Mouse (Mus musculus) cerebellum, adult 8-10 months (tissue): ENCODE measurements around the gene Sh3rf1.

ENCODE experiments used
- DNase-seq: peaks from one replicate; pipeline ENCODE4 v3.0.0; 2022

Sh3rf1 gene

DNA sequence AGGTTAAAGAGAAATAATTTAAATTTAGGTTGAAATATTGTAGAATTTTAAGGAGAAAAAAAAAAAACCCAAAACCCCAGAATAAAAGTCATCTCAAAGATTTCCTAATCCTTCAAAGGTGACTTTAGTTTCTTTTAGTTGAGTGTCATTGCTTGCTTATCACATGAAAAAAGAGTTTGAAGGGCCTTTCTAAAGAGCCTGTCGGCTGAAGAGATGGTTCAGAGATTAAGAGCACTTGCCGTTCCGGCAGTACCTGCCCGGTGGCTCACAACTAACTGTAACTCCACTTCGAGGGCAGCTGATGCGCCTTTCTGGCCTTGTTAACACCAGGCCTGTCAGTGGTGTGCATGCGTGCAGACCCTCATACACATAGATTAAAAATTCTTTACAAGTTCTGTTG, 41.2 kb downstream of the Sh3rf1 start:
- DNase-seq, result no peak

DNA sequence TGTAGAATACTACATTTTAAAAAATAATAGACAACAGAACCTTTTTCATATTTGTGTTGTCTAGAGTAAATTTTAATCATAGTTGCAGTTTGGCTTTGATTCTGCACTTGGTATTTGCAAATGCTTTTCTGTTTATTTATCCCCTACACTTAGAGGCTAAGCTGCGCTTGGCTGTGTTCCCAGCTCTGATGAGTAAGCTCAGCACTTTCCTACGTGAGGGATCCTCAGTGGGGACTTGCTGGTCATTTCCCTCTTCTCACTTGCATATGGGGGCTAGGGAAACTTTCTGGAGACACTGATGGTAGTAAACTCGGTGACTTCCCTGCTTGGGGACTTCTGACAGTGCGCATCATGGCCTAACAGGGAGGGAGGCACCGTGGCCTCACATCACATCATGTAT, 41.7 kb downstream of the Sh3rf1 start:
- DNase-seq, result no peak

DNA sequence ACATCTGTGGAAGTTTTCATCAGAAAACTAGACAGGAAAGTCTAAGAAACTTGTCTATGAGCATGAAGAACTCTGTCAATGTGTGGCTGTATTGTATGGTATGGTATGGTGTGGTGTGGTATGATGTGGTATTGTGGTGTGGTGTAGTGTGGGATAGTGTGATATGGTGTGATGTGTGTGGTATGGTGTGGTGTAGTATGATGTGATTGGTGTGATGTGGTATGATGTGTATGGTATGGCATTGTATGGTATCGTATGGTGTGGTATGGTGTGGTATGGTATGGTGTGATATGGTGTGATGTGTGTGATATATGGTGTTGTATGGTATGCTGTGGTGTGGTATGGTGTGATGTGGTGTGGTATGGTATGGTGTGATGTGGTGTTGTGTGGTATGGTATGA, 43.4 kb downstream of the Sh3rf1 start:
- no peak for DNase-seq

DNA sequence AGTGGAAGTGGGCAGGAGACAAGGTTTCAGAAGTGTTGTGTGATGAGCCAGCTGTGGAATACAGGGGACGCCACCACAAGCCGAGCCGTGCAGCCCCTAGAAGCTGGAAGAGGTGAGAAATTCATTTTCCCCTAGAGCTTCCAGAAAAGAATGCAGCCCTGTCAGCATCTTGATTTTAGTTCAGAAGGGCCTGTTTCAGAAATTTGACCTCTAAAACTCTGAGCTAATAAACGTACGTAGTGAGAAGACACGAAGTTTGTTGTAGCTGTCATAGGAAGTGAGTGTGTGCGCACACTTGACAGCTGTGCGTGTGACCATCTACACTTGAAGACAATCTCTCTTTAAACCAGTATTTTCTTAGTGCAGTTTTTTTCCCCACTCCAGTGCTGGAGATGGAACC, 44.0 kb downstream of the Sh3rf1 start:
- no peak for DNase-seq

DNA sequence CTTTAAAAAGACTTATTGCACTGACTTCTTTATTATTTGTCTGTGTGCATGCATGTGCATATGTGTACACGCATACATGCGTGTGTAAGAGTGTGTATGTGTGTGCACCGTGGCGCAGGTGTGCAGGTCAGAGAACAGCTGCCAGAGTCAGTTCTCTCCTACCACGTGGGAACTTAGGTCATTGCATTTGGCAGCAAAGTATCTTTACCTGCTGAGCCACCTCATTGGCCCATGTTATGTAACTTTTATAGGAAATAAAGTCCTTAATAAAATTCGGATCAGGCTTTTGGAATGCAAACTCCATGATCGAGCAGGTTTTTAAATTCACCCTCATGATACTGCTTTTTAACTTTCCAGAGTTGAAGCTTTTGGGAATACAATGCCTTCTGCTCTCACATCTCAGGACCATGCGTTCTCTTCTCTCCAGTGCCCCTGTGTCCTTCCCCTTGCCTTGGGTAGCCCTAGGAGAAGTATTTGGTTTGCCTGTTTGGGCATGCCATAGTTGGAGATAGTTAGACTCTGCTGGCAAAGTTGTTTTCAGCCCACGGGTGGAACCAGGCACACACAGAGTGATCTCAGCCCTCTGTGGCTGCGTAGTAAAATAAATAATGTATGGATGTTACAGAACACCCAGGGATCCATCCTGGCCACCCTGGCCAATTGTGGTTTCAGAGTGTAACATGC, 44.7 kb downstream of the Sh3rf1 start:
- DNase-seq, result no peak

DNA sequence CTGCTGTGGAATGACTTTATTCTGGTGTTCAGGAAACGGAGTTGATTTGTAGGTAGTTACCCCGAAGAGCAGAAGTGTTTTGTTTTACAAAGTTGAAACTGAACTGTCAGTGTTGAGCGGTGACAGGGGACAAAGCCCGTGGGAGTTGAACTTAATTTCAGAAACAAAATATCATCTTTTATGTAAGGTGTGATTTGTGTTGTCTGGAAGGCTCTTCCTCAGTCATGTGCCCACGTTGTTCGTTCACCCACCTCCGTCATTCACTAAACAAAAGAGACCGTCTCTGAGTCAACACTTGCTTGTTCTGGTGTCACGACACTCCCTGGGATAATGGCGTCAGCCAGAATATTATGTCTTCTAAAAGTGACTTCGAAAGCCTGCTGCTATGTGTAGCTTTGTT, 46.3 kb downstream of the Sh3rf1 start:
- DNase-seq, result no peak

DNA sequence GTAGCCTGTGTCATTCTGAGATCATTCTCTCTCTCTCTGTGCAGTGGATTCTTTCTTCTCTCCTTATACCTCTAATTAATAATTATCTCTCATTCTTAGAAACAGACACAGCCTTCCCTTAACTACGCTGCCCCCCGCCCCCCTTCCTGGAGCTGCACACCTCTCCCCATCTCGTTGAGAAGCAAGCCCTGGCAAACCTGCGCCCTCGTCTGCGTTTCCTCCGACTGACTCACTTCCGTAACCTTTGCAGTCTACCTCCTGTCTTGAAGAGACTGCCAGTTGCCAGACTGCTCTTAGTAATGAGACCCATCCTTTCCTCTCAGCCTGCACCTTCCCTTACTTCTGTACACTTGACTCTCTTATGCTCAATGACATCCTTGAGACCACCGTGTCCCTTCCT, 46.9 kb downstream of the Sh3rf1 start:
- DNase-seq, result no peak

DNA sequence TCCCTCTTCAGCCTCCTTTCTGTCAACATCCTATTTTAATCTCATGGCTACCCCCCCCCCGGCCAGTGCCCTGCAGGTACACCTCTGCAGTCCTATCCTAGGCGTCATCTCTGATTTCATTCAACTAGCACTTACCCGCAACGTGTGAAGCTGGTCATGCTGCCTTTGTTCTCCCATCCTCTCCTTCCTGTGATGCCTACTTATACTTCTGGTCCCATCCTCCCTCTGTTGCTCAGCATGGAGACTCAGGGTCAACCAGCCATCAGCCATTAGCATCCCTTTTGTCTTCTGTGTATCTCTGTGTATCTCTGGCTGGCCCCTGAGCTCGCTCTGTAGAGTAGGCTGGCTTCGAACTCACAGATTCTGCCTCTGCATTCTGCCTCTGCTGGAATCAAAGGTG, 47.3 kb downstream of the Sh3rf1 start:
- no peak for DNase-seq

DNA sequence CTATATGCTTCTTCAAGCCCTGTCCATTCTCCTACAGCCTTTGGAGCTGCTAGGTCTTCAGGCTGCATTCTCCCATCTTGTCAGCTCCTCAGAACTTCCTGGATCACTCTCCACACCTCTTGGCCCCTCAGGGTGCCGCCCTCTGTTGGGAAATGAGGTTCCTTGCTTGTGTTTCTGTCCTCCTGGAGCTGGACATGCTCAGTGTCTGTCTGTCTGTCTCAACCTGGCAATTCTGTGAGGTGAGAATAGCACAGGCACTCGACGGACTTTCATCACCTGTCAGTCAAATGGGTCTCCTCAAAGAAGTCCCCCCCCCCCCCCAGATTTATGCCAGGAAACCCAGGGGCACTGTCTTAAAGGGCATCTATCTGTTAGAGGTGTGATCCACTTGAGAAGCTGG, 49.2 kb downstream of the Sh3rf1 start:
- no peak for DNase-seq

DNA sequence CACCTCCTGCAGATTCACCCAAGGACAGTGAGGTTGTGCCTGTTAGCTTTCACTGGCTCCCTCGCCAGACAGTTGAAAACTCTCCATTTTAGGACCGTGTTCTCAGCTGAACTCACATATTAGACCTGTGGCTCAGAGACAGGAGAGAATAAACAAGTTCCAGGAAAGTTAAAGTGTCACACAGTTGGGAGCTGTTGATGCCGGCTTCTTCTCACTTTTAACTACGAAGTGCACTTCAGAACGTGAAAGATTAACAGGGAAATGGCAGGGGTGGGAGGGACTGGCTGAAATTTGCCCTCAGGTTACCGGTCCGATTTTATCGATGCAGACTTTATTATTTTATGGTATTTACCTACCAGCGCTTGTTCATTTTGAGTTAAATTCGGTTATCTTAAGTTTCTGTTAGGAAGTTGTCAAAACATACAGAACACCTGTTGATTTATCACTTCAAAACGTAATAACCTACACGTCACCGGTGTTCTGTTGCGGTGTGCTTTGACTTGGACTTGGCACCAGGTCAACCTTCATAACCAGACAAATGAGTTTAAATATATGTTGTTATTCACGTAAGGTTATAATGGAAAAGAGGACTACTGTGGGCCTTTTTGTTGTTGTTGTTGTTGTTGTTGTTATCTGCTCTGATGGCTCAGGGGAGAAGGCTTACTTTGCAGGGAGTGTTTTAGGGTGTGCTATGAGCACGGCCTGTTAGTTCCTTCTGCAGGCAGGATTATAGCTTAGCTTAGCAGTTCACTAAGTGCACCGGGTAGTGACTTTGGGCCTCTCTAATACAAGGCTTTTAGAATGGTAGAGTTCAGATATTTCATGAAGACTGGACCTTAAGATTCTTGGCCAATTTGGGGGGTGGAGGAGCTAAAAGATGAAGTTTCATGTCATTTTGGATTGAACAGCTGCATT, 49.9 kb downstream of the Sh3rf1 start:
- no peak for DNase-seq

DNA sequence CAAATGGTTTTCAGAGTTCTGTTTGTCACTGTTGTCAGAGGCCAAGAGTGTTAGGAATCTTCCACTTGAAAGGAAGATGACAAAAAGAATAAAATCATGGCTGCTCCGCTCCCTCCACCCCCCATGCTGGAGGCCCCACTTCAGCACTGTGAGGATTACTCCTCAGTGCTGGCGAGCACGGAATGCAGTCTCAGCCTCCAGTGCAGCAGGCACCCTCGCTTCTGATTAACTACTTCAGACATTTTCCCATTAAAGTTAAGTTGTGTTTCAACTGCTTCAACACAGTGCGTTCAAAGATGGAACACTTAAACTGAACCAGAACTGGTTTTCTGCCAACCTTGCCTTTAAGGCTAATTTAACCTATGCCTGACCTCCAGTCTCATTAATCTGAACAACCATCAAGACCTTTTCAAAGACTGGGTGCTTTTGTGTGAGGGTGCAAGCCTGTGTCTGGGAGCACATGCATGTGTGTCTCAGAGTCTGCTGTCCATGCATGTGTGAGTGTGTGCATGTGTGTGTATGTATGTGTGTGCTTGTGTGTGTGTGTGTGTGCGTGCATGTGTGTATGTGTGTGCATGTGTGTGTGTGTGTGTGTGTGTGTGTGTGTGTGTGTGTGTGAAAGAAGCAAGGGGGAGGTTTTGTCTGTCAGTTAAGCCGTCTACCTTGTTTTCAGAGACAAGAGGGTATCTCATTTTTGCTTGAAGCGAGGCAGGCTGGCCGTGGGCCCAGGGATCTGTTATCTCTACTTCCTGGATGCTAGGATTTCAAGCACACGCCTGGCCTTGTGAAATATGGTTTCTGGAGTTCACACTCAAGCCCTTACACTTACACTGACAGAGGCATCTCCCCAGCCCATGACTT, 51.2 kb downstream of the Sh3rf1 start:
- DNase-seq, result no peak

DNA sequence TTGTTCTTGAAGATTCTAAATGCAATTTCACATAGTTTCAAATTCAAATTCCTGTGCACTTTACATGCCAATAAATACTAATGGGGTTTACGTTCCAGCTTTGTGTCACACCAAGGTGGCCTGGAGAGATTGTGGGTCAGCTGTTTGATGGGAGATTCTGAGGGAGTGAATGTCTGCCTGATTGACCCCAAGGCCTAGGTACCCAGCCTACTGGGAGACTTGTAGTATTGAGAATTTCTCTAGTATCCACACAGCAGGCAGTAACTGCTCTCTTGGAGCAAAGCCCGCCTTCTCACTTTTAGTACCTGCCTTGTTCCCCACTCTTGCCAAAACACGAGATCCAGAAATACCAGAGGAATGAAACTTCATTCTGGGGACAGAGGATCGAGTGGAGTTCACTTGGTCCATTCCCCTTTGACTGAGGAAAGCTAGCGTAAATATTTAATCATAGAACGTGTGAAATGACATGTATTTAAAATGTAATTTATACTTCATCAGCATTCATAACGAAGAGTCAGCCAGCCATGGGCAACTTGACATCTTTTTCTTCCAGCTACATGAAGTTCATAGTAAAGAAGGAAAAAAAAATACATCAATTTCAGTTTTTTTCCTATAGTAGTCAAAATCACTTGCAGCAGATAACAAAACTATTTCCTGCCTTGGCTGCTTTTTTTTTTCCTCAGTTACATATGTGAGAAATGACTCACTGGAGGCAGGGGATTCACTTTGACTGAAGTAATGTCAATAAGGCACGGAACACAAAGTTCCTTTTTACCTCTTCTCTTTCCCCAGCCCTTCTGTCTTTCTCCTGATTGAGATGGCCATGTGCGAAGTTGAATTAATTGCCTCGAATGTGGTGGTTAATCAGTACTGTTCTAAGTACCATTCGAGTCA, 52.0 kb downstream of the Sh3rf1 start:
- no peak for DNase-seq

DNA sequence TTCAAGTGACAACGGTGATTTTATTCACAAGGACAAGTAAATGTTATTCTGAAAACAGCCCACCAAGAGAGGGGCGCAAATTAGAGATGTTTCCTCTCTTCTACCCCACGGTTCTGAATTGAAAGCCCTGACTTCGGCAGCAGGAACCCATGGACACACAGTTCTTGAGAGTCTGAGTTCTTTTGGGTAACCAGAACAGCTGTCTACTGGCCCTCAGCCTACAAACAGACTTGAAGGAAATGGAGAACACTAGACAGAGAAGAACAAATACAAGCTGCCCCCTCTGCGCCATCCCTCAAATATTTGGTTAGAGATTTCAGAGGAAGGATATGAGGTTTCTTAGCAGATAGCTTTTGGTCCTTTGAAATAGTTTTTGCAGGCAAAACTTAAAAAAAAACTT, 52.7 kb downstream of the Sh3rf1 start:
- no peak for DNase-seq

DNA sequence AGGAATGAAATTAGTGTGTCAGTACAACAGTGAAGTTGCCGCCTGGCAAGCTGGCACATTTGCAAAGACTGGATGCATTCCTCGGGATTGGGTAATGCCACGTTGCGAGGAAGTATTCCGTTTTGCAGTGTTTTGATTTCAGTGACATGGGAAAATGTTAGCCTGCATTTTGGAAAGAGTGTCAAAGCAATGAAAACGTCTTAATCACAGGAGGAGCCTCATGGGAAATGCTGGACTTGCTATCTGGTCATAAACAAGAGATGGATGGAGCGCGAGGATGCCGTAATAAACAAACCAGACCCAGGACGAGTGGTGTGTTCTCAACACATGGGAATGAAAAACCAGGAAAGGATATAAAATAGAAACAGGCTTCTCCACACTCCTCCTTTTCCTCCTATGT, 55.4 kb downstream of the Sh3rf1 start:
- no peak for DNase-seq

DNA sequence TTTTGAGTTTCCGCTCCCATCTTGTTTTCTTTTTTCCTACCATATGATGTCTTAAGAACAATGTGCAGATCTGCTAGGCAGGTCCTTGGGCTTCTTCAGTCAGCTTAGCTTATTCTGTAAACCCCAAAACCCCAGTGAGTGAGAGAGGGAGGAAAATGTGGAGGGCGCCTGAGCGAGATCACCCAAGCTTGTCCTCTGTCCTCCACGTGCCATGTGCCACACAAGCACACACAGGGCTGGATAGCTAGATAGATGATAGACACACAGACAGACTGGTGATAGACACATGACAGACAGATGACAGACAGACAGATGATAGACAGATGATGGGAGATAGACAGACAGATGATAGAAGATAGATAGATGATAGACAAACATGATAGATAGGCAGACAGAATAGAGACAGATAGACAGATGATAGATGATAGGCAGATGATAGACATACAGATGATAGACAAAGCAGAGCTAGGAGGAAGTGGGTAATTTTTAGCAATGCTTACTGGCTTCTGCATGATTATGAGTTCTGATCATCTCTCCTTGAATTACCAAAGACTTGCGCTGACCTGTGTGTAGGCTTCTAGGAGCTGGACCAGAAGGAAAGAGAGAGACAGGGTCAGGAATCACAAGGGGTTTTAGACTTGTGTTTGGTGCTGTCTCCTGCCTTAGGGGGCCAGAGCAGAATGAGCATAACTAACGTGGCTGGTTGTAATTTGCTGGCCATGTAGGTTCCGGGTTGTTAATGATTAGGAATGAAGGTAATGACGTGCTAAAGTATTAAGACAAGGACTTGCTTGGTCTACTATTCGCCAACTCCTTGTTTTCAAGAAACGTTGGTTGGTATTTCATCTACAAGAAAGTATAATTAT, 58.9 kb downstream of the Sh3rf1 start:
- DNase-seq, result no peak

DNA sequence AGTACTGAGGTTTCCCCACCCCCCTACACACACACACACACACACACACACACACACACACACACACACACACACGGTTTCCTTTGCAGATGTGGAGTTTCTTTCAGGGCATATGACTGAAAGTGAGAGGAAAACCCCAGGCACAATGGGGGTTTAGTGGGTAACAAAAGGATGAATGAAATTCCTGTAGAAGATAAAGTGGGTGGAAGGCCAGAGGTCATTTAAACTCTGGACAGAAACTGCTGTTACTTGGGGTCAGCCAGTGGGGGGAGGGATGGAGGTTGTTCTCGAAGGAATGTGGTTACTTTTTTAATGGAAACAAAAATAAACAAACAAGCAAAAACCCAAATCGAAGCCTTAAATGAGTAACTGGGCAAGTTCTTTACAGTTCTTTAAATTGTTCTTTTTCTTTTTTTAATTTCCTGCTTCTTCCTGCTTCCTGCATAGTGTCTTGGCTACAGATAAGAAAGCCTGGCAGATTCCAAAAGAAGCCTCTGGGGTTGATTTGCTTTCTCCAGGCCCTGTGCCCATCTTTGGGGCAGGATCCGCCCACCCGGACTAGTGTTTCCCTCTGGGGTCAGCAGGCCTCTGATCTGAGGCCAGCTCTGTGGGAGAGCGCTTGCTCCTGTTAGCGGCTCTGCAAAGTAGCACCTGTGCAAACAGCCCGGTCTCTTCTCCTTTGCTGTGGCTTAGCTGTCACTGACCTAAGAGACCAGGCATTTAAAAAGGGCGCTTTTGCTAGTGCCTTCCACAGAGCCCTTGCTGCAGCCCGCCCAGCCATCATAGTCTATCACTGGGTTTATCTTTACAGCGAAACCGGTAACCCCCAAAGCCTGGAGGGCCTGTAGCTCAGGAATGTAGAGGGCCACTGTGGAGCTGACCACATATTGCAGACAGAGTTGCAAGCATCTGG, 59.8 kb downstream of the Sh3rf1 start:
- no peak for DNase-seq

DNA sequence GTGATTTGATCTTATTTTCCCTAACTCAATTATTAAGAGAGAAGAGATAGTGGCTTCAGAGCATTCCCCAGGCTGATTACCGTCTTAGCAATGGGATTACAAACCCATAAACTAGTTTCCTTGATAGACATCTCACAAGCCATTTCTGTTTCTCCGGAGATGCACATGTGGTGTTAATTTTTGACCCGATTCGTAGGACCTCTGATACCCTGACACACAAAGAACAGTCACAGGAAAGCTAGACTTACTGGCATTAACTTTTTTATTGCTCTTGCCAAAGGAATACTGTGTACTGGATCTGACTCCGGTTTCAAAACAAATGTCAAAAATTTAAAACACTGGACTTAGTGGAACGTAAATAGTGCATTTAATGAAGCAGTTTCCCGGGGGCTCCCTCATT, 62.2 kb downstream of the Sh3rf1 start:
- DNase-seq, result no peak

DNA sequence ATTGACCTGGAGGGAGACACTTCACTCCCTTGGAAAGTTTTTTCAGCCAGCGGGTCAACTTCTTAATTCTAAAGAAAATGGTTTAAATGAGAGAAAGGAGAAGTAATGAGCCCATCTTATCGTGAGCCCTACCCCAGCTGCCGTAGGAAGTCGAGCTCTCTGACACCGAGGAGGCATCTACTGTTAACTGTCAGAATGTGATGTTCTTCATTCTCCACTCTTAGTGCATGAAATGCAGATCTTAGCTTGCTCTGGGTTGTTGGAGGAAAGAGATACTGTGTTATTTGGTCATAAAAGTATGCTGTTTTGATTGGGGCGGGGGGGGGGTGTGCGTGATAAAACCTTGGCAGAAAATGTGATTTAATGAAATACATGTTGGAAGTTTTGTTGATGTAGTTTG, 62.7 kb downstream of the Sh3rf1 start:
- DNase-seq, result no peak

DNA sequence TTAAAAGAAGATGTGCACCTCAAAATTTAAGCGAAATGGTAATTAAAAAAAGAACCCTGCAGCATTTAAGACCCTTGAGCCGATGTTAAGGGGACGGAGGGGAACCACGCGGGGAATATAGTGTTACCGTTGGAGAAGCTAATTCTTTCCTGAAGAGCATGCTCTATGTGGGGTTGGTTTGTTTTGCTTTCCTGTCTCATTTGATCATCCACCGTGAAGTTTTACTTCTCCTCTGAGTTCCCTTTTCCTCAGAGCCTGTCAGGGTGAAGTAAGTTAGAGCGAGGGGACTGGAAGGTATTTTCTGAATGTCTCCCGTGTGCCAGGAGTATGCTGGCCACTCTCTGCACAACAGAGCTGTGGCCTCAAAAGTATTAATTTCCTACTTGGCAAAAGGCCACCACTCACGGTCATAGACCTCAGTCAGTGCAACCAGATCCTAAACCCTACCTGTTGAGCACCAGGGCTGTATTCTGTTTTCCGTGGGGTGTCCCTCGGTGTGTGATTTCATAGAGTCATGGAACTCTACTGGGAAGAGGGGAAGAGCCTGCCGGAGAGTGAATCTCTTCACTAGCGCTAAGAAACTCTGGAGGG, 63.2 kb downstream of the Sh3rf1 start:
- no peak for DNase-seq

DNA sequence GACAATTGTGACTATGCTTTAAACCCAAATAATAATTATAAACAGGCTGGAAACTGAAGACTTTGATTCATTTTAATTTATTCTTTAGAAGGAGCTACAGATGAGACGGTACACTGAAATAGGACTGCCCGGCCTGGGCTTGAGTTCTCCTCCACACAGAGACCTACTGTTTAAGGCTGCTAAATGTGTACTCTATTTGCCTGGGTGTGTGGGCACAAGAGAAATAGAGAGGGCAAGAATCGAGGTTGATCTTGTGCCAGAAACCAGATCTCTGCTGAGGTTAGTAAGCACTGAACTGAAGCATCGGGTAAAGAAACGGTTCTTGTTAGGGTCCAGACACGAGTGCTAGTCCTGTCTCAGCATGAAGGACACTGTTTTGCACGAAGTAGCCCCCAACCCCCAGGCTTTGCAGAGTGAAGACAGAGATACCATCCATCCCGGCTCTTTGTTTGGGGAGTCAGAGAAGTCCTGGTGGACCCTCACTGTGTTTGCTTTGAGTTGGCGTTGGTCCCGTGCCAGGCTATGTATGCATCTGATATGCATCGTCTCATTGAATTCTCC, 64.4 kb downstream of the Sh3rf1 start:
- no peak for DNase-seq
